Mouse (Mus musculus) olfactory bulb, adult 2 months (tissue): ENCODE measurements around the gene Adamtsl1.
A peak's percentile ranks its signal among the peaks of the same experiment; 100 is the strongest.

ENCODE experiments used
- CTCF ChIP-seq: fragments of 200-500 bp; IDR thresholded peaks from 2 replicates; pipeline ENCODE4 v1.5.1; 2012; ENCODE audit warnings: low read depth, mild to moderate bottlenecking, low read length, moderate library complexity; ENCODE audit not compliant: insufficient read depth
- POLR2A ChIP-seq: fragments of 200-500 bp; IDR thresholded peaks from 2 replicates; pipeline ENCODE4 v1.6.1; 2012; ENCODE audit warnings: mild to moderate bottlenecking, low read depth, low read length, moderate library complexity; ENCODE audit not compliant: insufficient read depth

GRCm38 (mm10) chr4:86024573-86025160 lies 510.7 kb downstream of the Adamtsl1 start:
- TF ChIP-seq CTCF = 0 out of 2 replicates have a peak, but pooled peaks have one; percentile 16
- TF ChIP-seq POLR2A = no peak
